Mouse (Mus musculus) c-Kit-positive CD71-positive TER-119-negative erythroid progenitor cells, embryonic 14.5 days (primary cell): ENCODE data around the gene Gbx2.

Experiments used
- DNase-seq: peaks from one replicate; pipeline ENCODE4 v3.0.0-alpha.2; 2013; ENCODE audit warnings: low read depth

The Gbx2 gene

GRCm38 (mm10) chr1:89935493-89936348, 4.7 kb upstream of the Gbx2 start:
- no peak for DNase-seq

DNA sequence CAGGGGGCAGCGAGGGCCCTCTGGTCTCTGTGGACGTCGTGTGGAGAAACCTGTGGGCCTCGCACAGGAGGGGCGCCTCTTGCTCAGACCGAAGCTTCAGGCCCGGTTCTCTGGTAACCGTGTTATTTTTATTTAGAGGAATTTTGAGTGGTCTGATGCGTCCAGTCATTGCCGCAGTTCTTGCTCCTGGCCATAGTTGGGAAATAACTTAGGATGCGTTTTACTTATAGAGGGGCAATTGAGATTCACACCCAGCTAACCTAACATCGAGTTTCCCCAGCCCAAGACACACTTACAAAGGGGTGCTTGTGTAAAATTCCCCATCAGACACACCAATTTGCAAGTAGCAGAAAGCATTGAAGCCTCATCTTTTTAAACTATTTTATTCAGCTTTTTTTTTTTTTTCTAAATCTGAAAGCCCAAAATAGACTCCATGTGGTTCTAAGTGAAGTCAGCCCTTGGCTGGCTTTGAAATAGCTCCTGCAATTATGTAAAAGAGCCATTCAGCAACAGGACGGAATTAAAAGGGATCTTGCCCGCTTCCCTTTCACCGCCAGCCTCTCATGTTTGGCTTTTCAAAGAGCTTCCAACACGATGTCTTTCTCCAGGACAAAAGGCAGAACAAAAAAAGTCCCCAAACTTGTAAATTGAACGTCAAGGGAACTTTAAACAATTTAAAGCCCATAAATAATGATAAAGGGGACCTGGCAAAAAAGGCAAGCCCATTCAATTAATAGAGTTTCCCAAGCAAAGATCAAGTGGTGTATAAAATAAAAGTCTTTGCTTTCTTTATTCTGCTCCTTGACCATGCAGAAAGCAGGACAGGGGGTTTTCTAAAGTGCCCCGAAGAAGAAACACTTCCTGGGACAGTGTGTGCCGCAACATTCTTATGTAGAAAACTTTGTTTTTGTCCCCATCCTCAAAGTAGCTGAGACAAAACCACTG, 3.6 kb upstream of the Gbx2 start:
- DNase-seq: no peak

GRCm38 (mm10) chr1:89933786-89934185, 2.8 kb upstream of the Gbx2 start:
- DNase-seq: no peak

- no peak for DNase-seq
These were observed 2.0 kb upstream of the Gbx2 start for GRCm38 (mm10) chr1:89933028-89933427.

DNA sequence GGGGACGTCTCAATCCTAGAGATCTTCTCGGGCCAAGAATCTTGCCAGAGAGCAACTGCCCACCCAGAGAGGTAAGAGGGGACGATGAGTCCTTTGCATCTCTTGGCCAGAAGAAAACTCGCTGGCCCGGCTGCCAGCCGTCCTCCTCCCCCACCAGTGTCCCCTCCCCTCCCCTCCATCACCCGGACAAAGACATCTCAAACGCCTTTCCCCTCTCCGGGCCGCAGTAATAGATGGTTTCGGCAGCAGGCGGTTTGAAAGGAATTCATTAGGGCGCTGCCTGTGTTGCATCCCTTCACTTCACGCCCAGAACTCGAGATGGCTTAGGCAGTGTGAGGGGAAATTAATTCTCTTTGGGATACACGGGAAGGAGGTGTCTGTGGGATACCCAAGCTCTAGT, 1.6 kb upstream of the Gbx2 start:
- DNase-seq: no peak

DNA sequence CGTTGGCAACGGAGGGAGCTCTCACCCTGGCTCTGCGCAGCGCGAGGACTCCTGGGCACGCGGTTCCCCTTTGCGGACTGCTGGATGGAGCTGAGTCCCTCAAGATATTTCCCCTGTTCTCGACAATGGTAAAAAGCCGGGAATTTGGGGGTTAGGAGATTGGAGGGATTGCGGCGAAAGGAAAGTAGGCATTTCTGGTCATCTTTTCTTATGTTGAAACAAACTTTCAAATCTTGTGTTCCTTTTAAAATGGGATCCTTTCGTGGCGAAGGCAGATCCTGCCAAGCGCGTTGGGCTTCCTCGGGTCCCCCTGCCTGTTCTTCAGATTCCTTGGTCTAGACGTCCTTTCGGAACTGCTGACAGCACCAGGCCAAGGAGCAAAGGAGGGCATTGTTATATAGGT, 1.0 kb upstream of the Gbx2 start:
- DNase-seq: no peak

GRCm38 (mm10) chr1:89930551-89930950, 428 bp downstream of the Gbx2 start:
- DNase-seq: no peak

DNA sequence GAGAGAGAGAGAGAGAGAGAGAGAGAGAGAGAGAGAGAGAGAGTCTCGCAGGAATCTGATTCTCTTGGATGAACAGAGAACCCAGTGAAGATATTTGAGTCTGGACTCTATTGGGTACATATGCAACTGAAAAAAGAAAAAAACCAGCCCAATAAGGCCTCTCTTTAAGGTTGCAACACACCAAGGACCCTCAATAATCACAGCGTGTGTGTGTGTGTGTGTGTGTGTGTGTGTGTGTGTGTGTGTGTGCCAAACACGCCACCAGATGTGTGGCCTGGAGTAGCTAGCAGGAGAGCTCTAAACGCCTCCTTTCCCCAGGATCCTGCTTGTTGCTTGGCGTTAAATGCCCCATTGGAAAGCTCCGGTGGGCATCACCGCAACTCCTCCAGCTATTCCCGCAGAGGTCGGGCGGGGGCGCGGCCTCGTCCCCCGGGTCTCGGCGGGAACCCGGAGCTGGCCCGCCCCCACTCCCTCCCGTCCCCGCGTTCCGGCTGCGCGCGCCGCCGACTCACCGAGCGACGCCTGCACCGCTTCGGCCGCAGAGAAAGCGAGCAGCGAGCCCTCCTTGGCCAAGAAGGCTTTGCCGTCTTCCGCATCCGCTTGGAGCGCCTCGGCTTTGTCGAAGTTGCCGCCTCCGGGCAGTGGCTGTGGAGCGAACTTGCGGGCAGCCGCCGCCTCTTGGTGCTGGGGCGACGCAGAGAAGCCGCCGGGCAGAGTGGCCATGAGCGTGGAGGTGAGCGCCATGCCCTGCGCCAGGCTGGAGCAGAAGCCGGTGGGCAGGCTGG, 1.1 kb downstream of the Gbx2 start:
- DNase-seq: no peak

DNA sequence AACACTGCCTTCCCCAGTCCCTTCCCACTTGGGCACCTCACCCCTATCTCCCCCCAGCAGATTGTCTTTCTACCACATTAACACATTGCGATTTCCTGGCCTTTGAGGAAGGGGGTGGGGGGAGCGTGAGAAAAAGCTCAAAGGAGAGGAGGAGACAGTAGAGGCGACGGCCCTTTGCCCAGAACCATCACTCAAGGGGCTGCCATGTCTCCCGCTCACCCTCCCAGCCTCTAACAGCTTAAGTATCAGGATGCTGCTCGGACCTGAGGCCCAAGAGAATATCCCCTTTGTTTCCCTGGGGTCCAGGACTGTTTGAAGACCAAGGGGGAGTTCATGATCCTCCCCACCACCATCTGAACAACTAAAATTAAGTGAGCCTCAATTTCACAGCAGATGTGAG, 1.8 kb downstream of the Gbx2 start:
- DNase-seq: no peak

- DNase-seq: no peak
These were observed 2.3 kb downstream of the Gbx2 start for GRCm38 (mm10) chr1:89928676-89929075.

- DNase-seq: no peak
These were observed 3.8 kb downstream of the Gbx2 start for GRCm38 (mm10) chr1:89927061-89927661.

DNA sequence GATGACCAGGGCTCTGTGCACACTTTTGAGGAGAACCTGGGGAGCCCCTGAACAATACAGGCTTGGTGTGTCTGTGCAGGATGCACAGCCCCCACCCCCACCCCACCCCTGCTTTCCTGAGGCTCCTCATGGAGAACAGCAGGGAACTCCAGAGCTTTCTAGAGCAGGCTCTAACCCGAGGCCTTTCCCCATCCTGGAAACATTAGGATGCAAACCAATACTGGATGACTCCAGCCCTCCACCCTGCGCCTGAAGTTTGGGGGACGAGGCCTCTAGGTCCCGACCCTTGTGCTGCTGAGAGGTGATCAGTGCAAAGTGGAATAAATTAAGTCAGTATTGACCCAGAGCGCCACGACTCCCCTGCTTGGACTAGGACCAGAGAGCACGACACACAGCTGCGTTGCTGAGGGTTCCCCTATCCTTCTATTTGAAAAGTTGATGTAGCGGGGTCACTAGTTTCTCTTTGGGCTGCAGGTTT, 4.4 kb downstream of the Gbx2 start:
- DNase-seq: no peak

DNA sequence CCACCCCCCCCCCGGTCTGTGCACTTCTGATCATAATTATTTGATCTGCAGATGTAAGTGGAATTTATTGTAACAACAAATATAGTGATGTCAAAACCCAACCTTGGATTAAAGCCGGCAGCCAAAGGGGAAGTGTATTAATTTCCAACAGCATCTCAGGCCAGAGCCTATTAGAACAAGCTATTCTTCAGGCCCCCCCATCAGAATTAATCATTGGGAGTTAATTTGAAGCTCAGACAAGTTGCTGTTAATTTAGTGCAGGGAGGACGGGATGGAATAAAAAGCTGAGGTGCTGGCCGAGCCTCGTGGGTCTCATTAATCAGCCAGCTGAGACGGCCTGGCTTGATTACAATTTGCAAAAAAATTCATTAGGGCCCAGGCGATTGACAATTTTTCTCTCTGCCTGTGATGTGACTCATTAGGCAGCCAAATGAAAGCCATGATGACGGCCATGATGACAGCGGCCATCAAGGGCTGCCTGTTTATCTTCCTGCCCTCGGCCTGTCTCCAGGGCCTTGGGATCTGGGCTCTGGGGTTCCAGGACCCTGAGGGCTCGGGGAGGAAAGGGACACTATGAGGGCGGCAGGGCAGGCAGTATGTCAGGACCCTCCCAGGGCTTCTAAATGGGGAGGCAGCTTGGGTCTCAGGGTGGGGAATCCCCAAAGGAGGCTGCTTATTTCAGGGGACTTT, 5.3 kb downstream of the Gbx2 start:
- no peak for DNase-seq

DNA sequence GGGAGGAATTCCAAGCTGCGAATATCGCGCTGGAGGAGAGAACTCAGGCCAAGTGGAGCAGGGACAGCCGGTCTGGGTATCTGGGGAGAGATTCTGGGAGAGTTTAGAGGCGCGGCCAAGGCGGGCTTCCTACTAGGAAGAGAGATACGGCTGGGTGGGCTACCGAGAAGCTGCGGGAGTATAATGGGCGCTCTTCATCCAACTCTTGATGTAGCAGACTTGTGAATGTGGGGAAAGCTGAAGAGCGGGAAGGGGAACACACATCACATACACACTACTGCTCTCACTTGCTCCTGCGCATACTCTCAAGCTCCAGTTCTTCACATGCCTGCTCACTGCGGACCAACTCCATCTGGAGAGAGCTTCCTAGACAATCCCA, 7.3 kb downstream of the Gbx2 start:
- no peak for DNase-seq

DNA sequence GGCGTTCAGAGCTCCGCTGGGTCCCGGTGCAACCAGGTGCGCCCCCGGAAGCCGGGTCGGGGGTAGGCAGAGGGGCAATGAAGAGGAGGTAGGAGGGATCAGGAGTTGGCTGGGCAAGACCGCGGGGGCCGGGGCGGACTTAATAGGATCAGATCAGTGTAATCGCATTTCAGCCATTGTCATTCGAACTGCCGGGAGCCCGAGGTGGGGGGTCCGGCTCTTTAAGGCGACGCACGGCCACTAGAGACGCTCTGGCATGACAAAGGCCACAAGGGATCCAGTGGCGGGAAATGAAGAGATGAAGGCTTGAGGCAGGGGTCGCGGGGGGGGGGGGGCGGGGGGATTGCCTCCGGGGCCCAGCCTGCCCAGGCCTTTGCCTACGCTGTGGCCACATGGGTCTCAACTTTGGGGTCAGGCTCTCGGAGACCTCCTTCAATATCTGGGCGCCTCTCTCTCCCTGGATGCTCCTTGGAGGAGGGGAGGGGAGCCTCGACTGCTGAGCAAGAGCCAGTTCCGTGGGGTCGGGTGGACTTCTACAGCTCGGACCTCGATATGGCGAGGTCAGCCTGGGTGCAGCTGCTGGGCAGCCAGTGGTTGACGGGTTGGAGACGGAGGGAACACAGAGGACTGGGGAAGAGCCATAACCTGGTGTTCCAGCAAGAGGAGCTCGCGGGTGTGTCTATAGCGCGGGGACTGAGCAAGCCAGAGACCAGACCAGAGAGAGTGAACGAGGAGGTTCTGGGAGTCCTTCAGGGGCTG, 7.9 kb downstream of the Gbx2 start:
- no peak for DNase-seq

GRCm38 (mm10) chr1:89922282-89922681, 8.7 kb downstream of the Gbx2 start:
- no peak for DNase-seq

DNA sequence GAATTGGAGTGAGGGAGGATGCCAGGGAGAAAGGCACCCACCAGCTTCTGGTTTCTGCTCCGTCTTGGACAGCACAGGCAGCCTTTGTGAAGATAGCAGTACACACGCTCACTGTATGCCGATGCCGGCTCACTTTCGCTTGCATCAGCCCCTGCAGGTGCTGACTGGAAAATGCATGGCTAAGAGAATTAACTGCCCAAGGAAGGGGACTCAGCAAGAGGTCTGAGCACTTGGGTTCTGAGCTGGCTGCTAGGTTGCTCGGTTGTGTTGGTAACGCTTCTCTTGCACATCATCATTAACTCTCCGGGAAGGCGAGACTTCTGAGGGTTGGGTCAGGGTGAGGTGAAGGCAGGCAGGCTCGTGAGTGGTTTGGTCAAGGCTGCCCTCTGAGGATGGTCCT, 9.2 kb downstream of the Gbx2 start:
- no peak for DNase-seq

GRCm38 (mm10) chr1:89919206-89919605, 11.8 kb downstream of the Gbx2 start:
- no peak for DNase-seq

DNA sequence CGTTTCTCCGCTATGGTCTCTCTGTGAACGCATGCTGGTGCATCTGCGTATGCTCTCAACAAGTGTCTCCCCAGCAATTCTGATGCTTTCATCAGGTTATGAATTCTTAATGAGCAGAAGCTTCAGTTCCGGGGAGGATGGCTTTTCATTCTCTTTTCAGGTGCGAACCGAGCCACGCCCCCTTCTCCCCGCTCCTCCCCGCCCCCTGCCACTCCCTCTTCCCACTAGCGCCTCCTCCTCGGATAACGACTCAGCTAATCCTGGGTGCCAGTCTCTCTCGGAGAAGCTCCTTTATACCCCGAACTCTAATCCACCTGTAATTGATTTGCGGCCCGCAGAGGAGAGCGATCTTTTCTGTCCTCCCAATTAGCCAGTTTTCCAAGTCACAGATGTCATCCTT, 12.9 kb downstream of the Gbx2 start:
- DNase-seq: no peak

- DNase-seq: no peak
These were observed 17.4 kb downstream of the Gbx2 start for GRCm38 (mm10) chr1:89913611-89914010.
